Mouse (Mus musculus): Measurements from ENCODE around the gene Hspbp1.

- TF ChIP-seq POLR2A (IDR thresholded peaks at IDR 0.05; ENCODE audit: borderline replicate concordance, control insufficient read depth, low read depth, low read length) (no peak), CTCF (IDR thresholded peaks at IDR 0.05; ENCODE audit: control insufficient read depth, insufficient read depth, low read length) (no peak)
These were observed 12.9 kb downstream of the Hspbp1 start for GRCm38 (mm10) chr7:4671956-4672355.

All from bone marrow, adult 2 months (tissue).